Mouse (Mus musculus) stomach, embryonic 15.5 days (tissue): ENCODE measurements around the gene Gprc5b. TPM values are rescaled to one million over a fixed set of nuclear protein-coding genes. Genes with fewer than 3 reads are reported as not detected.

Experiments
- ATAC-seq: fragments of 200-750 bp; cut with Nextera tagmentation; 2 replicates; pipeline ENCODE4 v1.8.0; 2017; ENCODE audit warnings: low read depth, moderate number of reproducible peaks, moderate TSS enrichment; ENCODE audit not compliant: insufficient read depth, low FRiP score
- H3K27ac ChIP-seq: fragments of 300-500 bp; sonication (generic); 2 replicates; pipeline ENCODE4 v1.5.1; 2015; ENCODE audit warnings: mild to moderate bottlenecking, inconsistent platforms
- H3K27me3 ChIP-seq: fragments of 300-500 bp; sonication (generic); replicated peaks from 2 replicates; pipeline ENCODE4 v1.6.1; 2015; ENCODE audit warnings: inconsistent platforms
- H3K36me3 ChIP-seq: fragments of 300-500 bp; sonication (generic); 2 replicates; pipeline ENCODE4 v1.6.1; 2015; ENCODE audit warnings: inconsistent platforms
- H3K4me1 ChIP-seq: fragments of 300-500 bp; sonication (generic); 2 replicates; pipeline ENCODE4 v1.6.1; 2015; ENCODE audit warnings: inconsistent platforms
- H3K4me2 ChIP-seq: fragments of 300-500 bp; sonication (generic); 2 replicates; pipeline ENCODE4 v1.6.1; 2015; ENCODE audit warnings: mild to moderate bottlenecking, inconsistent platforms
- H3K4me3 ChIP-seq: fragments of 300-500 bp; sonication (generic); replicated peaks from 2 replicates; pipeline ENCODE4 v1.5.1; 2015; ENCODE audit warnings: inconsistent platforms
- H3K9ac ChIP-seq: fragments of 300-500 bp; sonication (generic); 2 replicates; pipeline ENCODE4 v1.6.1; 2015; ENCODE audit warnings: inconsistent platforms
- H3K9me3 ChIP-seq: fragments of 300-500 bp; sonication (generic); 2 replicates; pipeline ENCODE4 v1.6.1; 2016; ENCODE audit warnings: inconsistent platforms
- WGBS: fragments of 180-500 bp; shearing (Covaris S2); methylation state at CpG from one replicate; pipeline ENCODE4 v1.1.7; 2015; 5-methylcytosine and 5-hydroxymethylcytosine counted together
- polyA plus RNA-seq: library from polyadenylated mRNA; unstranded; fragments of >200 nt; fragmentation: Nextera tagmentation; extraction: Ambion mirVana; gene quantifications from 2 replicates; pipeline ENCODE4 v1.2.1, GENCODE M21; 2015

Gene Gprc5b
- polyA plus RNA-seq, 1 experiment from 2014 or later, result 3.0 TPM

GRCm38 (mm10) chr7:118999857-119000256 lies 4.8 kb upstream of the Gprc5b start:
- 73% methylated on average over 2 of the region's 2 CpGs for WGBS
- H3K4me3 ChIP-seq, result no peak overlapping the region
- peaks cover 10% of the 10 kb centered on the region for H3K4me1 ChIP-seq
- H3K36me3 ChIP-seq, result no peaks in the 10 kb centered on the region
- no peaks in the 10 kb centered on the region for H3K27me3 ChIP-seq
- ATAC-seq, result no peak
- H3K9ac ChIP-seq, result no peak overlapping the region
- H3K9me3 ChIP-seq, result no peaks in the 10 kb centered on the region
- H3K4me2 ChIP-seq, result no peak overlapping the region
- H3K27ac ChIP-seq, result no peak overlapping the region

GRCm38 (mm10) chr7:118996137-118996837 lies 1.3 kb upstream of the Gprc5b start:
- no peaks in the 10 kb centered on the region for H3K9me3 ChIP-seq
- no peak overlapping the region for H3K9ac ChIP-seq
- H3K27me3 ChIP-seq, result no peaks in the 10 kb centered on the region
- H3K4me1 ChIP-seq, result peaks cover 31% of the 10 kb centered on the region
- peak; percentile 25; the same call in 1 of the 2 replicates for ATAC-seq
- H3K4me2 ChIP-seq, result peak overlapping the region; percentile 93; the same call in 1 of the 2 replicates
- no peak overlapping the region for H3K27ac ChIP-seq
- no peaks in the 10 kb centered on the region for H3K36me3 ChIP-seq
- 8% methylated on average over 13 of the region's 13 CpGs for whole genome bisulfite sequencing
- H3K4me3 ChIP-seq, result no peak overlapping the region

- Histone ChIP-seq H3K36me3 (no peaks in the 10 kb centered on the region), H3K4me2 (peak overlapping the region; percentile 93), H3K27ac (no peak overlapping the region), H3K9me3 (no peaks in the 10 kb centered on the region), H3K9ac (peak overlapping the region; percentile 7; the same call in 1 of the 2 replicates), H3K4me1 (peaks cover 31% of the 10 kb centered on the region), H3K4me3 (peak overlapping the region; percentile 68; the same call in 1 of the 2 replicates), H3K27me3 (no peaks in the 10 kb centered on the region)
- peak; percentile 1; the same call in 1 of the 2 replicates for ATAC-seq
- WGBS, result 8% methylated on average over 14 of the region's 14 CpGs
Measured at GRCm38 (mm10) chr7:118995671-118996070, 660 bp upstream of the Gprc5b start.

GRCm38 (mm10) chr7:118994231-118994842 lies 674 bp downstream of the Gprc5b start:
- ATAC-seq, result peak; percentile 2; the same call in 1 of the 2 replicates
- peak overlapping the region; percentile 61 for H3K9ac ChIP-seq
- no peaks in the 10 kb centered on the region for H3K27me3 ChIP-seq
- peaks cover 31% of the 10 kb centered on the region for H3K4me1 ChIP-seq
- 3% methylated on average over 21 of the region's 21 CpGs for WGBS
- peak overlapping the region; percentile 93 for H3K4me2 ChIP-seq
- H3K4me3 ChIP-seq, result peak overlapping the region; percentile 68
- no peaks in the 10 kb centered on the region for H3K9me3 ChIP-seq
- no peak overlapping the region for H3K27ac ChIP-seq
- no peaks in the 10 kb centered on the region for H3K36me3 ChIP-seq

- WGBS, result 6% methylated on average over 26 of the region's 26 CpGs
- peak overlapping the region; percentile 61 for H3K9ac ChIP-seq
- peak overlapping the region; percentile 68 for H3K4me3 ChIP-seq
- peak overlapping the region; percentile 93 for H3K4me2 ChIP-seq
- no peaks in the 10 kb centered on the region for H3K27me3 ChIP-seq
- peaks cover 36% of the 10 kb centered on the region for H3K4me1 ChIP-seq
- H3K27ac ChIP-seq, result no peak overlapping the region
- ATAC-seq, result no peak
- H3K36me3 ChIP-seq, result no peaks in the 10 kb centered on the region
- H3K9me3 ChIP-seq, result no peaks in the 10 kb centered on the region
Measured at GRCm38 (mm10) chr7:118993597-118994230, 1.3 kb downstream of the Gprc5b start.

GRCm38 (mm10) chr7:118992623-118993405 lies 2.2 kb downstream of the Gprc5b start:
- H3K4me1 ChIP-seq, result peaks cover 36% of the 10 kb centered on the region
- no peak overlapping the region for H3K27ac ChIP-seq
- H3K27me3 ChIP-seq, result no peaks in the 10 kb centered on the region
- H3K36me3 ChIP-seq, result no peaks in the 10 kb centered on the region
- WGBS, result 55% methylated on average over 13 of the region's 13 CpGs
- no peak for ATAC-seq
- no peak overlapping the region for H3K9ac ChIP-seq
- H3K9me3 ChIP-seq, result no peaks in the 10 kb centered on the region
- H3K4me2 ChIP-seq, result peak overlapping the region; percentile 93; the same call in 1 of the 2 replicates
- H3K4me3 ChIP-seq, result no peak overlapping the region

- no peaks in the 10 kb centered on the region for H3K36me3 ChIP-seq
- no peak for ATAC-seq
- no peak overlapping the region for H3K4me2 ChIP-seq
- H3K27ac ChIP-seq, result no peak overlapping the region
- peaks cover 36% of the 10 kb centered on the region for H3K4me1 ChIP-seq
- H3K4me3 ChIP-seq, result no peak overlapping the region
- no peaks in the 10 kb centered on the region for H3K9me3 ChIP-seq
- 52% methylated on average over 6 of the region's 6 CpGs for WGBS
- no peaks in the 10 kb centered on the region for H3K27me3 ChIP-seq
- H3K9ac ChIP-seq, result no peak overlapping the region
Measured at GRCm38 (mm10) chr7:118992080-118992560, 2.9 kb downstream of the Gprc5b start.

GRCm38 (mm10) chr7:118991341-118991884 lies 3.6 kb downstream of the Gprc5b start:
- WGBS, result 51% methylated on average over 4 of the region's 4 CpGs
- no peak overlapping the region for H3K27ac ChIP-seq
- no peaks in the 10 kb centered on the region for H3K36me3 ChIP-seq
- no peak overlapping the region for H3K4me3 ChIP-seq
- H3K9ac ChIP-seq, result no peak overlapping the region
- H3K4me1 ChIP-seq, result peaks cover 36% of the 10 kb centered on the region
- ATAC-seq, result no peak
- H3K27me3 ChIP-seq, result no peaks in the 10 kb centered on the region
- H3K4me2 ChIP-seq, result no peak overlapping the region
- H3K9me3 ChIP-seq, result no peaks in the 10 kb centered on the region

- H3K36me3 ChIP-seq, result no peaks in the 10 kb centered on the region
- no peak for ATAC-seq
- no peak overlapping the region for H3K27ac ChIP-seq
- no peak overlapping the region for H3K9ac ChIP-seq
- WGBS, result 71% methylated on average over 6 of the region's 6 CpGs
- no peak overlapping the region for H3K4me2 ChIP-seq
- H3K4me3 ChIP-seq, result no peak overlapping the region
- H3K9me3 ChIP-seq, result no peaks in the 10 kb centered on the region
- H3K27me3 ChIP-seq, result no peaks in the 10 kb centered on the region
- peaks cover 27% of the 10 kb centered on the region for H3K4me1 ChIP-seq
Measured at GRCm38 (mm10) chr7:118990282-118990681, 4.7 kb downstream of the Gprc5b start.

- no peak overlapping the region for H3K4me3 ChIP-seq
- H3K27ac ChIP-seq, result no peak overlapping the region
- no peaks in the 10 kb centered on the region for H3K9me3 ChIP-seq
- no peak for ATAC-seq
- H3K9ac ChIP-seq, result no peak overlapping the region
- peaks cover 24% of the 10 kb centered on the region for H3K4me1 ChIP-seq
- 58% methylated on average over 5 of the region's 5 CpGs for WGBS
- H3K36me3 ChIP-seq, result no peaks in the 10 kb centered on the region
- no peak overlapping the region for H3K4me2 ChIP-seq
- no peaks in the 10 kb centered on the region for H3K27me3 ChIP-seq
Measured at GRCm38 (mm10) chr7:118989275-118989856, 5.6 kb downstream of the Gprc5b start.

- no peak overlapping the region for H3K9ac ChIP-seq
- H3K27ac ChIP-seq, result no peak overlapping the region
- WGBS, result 77% methylated on average over 4 of the region's 4 CpGs
- H3K9me3 ChIP-seq, result no peaks in the 10 kb centered on the region
- H3K36me3 ChIP-seq, result 0 out of 2 replicates have a peak, but pooled peaks cover 8% of the 10 kb centered on the region
- H3K4me2 ChIP-seq, result no peak overlapping the region
- 0 out of 2 replicates have a peak, but pooled peaks cover 5% of the 10 kb centered on the region for H3K4me1 ChIP-seq
- ATAC-seq, result no peak
- H3K4me3 ChIP-seq, result no peak overlapping the region
- no peaks in the 10 kb centered on the region for H3K27me3 ChIP-seq
Measured at GRCm38 (mm10) chr7:118986369-118986768, 8.6 kb downstream of the Gprc5b start.
